Comparison of ENCODE assay signal across 8 mouse cellular contexts in the genomic region with DNA sequence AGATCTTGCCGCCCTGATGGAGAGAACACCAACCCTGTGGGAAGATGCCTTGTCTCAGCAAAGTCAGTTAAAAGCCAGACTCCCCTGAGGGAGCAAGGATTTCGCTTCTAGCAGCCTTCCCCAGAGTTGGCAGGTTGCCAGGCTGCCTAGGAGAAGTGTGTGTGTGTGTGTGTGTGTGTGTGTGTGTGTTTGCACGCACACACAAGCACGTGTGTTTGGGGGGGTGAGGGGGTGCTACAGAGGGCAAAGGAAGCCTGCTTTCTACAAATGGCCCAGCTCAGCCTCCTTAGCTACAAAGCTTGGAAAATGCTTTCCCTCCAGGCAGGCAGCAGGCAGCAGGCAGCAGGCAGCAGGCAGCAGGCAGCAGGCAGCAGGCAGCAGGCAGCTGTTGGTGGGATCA. TPM values are rescaled to one million over a fixed set of nuclear protein-coding genes. Genes with fewer than 3 reads are reported as not detected.
DNase-seq lines count a peak whose midpoint lies in the region; ATAC-seq and TF ChIP-seq lines count a peak whose summit lies in the region.

No protein-coding gene starts in this region.

- peak; percentile 63 to 65 for DNase-seq in layer of hippocampus, postnatal 10 days (ENCODE audit: low spot score in 2 of 2)
- no peak for DNase-seq in layer of hippocampus, postnatal 14 days (ENCODE audit: low spot score in 2 of 2)
- DNase-seq in T-cell, adult 2 months (ENCODE audit: low spot score), result peak; percentile 50
- peak; percentile 83 for DNase-seq in intestine, embryonic 14.5 days (ENCODE audit: low spot score)
- peak; percentile 74 for DNase-seq in liver, postnatal 0 days
- peak; percentile 89 for DNase-seq in retina, postnatal 1 day
- DNase-seq in layer of hippocampus, adult 18-20 months (ENCODE audit: low spot score in 2 of 2), result no peak

- H3K9ac ChIP-seq in intestine, embryonic 14.5 days (ENCODE audit: low read length), result no peak overlapping the region
- 0 out of 2 replicates have a peak overlapping the region, but pooled peaks have one; percentile 6 for H3K9ac ChIP-seq in liver, postnatal 0 days (replicated peaks)

- 7% methylated on average over 4 of the region's 4 CpGs for WGBS in intestine, embryonic 14.5 days
- WGBS in liver, postnatal 0 days (ENCODE audit: insufficient replicate concordance), result 4% methylated on average over 4 of the region's 4 CpGs

- no peaks in the 10 kb centered on the region for H3K27me3 ChIP-seq in intestine, embryonic 14.5 days (replicated peaks; ENCODE audit: control insufficient read depth, insufficient read depth, low read length)
- peaks cover 4% of the 10 kb centered on the region; the same call in 1 of the 2 replicates for H3K27me3 ChIP-seq in liver, postnatal 0 days (ENCODE audit: insufficient read depth, low read length)

- peak overlapping the region; percentile 35 for H3K27ac ChIP-seq in embryonic fibroblast, embryonic 13.5 days (ENCODE audit: insufficient read depth, low read length)
- H3K27ac ChIP-seq in intestine, embryonic 14.5 days (ENCODE audit: low read depth), result peak overlapping the region; percentile 77
- H3K27ac ChIP-seq in liver, postnatal 0 days (ENCODE audit: low read depth), result peak overlapping the region; percentile 63

- no peak for TF ChIP-seq EP300 in liver, postnatal 0 days (IDR thresholded peaks at IDR 0.05; ENCODE audit: low read depth)

- H3K9me3 ChIP-seq in intestine, embryonic 14.5 days (ENCODE audit: control insufficient read depth, low read length), result no peaks in the 10 kb centered on the region
- H3K9me3 ChIP-seq in liver, postnatal 0 days (ENCODE audit: low read length), result no peaks in the 10 kb centered on the region

- no peak for TF ChIP-seq POLR2A in embryonic fibroblast, embryonic 13.5 days (IDR thresholded peaks at IDR 0.05; ENCODE audit: low read depth, low read length)

- ATAC-seq in intestine, embryonic 14.5 days (replicated peaks; ENCODE audit: low FRiP score, low TSS enrichment, low read depth), result peak; percentile 8; the same call in 1 of the 2 replicates
- no peak for ATAC-seq in liver, postnatal 0 days

- H3K36me3 ChIP-seq in intestine, embryonic 14.5 days (ENCODE audit: control insufficient read depth, insufficient read depth, low read length), result no peaks in the 10 kb centered on the region
- H3K36me3 ChIP-seq in liver, postnatal 0 days (replicated peaks; ENCODE audit: insufficient read depth, low read length), result no peaks in the 10 kb centered on the region

- peaks cover 22% of the 10 kb centered on the region for H3K4me1 ChIP-seq in embryonic fibroblast, embryonic 13.5 days (ENCODE audit: control insufficient read depth, insufficient read depth, low read length)
- peaks cover 85% of the 10 kb centered on the region for H3K4me1 ChIP-seq in intestine, embryonic 14.5 days (replicated peaks; ENCODE audit: control insufficient read depth, insufficient read depth, low read length)
- peaks cover 75% of the 10 kb centered on the region for H3K4me1 ChIP-seq in liver, postnatal 0 days (ENCODE audit: insufficient read depth)

- peak overlapping the region; percentile 28 for H3K4me2 ChIP-seq in intestine, embryonic 14.5 days (ENCODE audit: low read length)
- peak overlapping the region; percentile 24 for H3K4me2 ChIP-seq in liver, postnatal 0 days (ENCODE audit: low read depth, low read length)

- no peak overlapping the region for H3K4me3 ChIP-seq in embryonic fibroblast, embryonic 13.5 days (ENCODE audit: insufficient read depth, low read length)
- no peak overlapping the region for H3K4me3 ChIP-seq in intestine, embryonic 14.5 days (ENCODE audit: low read depth, low read length)
- H3K4me3 ChIP-seq in liver, postnatal 0 days (ENCODE audit: low read depth, low read length), result no peak overlapping the region

- no peak for TF ChIP-seq CTCF in embryonic fibroblast, embryonic 13.5 days (IDR thresholded peaks at IDR 0.05; ENCODE audit: borderline replicate concordance, insufficient read depth, low read length)
- TF ChIP-seq CTCF in liver, postnatal 0 days (IDR thresholded peaks at IDR 0.05; ENCODE audit: low read depth), result no peak

RNA-seq across cellular contexts. Expression of a gene that starts 6.4 kb away (rescaled TPM):
- total RNA-seq in layer of hippocampus, postnatal 10 days (2021), result 100 to 1,000 TPM; 182 to 199 TPM
- total RNA-seq in layer of hippocampus, postnatal 14 days (2021), result 100 to 1,000 TPM in 1 of 2 experiments, 10 to 100 TPM in 1; 98.6 to 105 TPM
- polyA plus RNA-seq in embryonic fibroblast, embryonic 13.5 days (2011; ENCODE audit: insufficient read length, low read depth, missing spikeins), result 14.1 and 19.4 TPM in 2 replicates
- polyA plus RNA-seq in intestine, embryonic 14.5 days (2014; fragmentation: Nextera tagmentation; extraction: Ambion mirVana), result 5.1 and 5.6 TPM in 2 replicates
- polyA plus RNA-seq in liver, postnatal 0 days (2015; fragmentation: Nextera tagmentation; extraction: Ambion mirVana), result 0.91 and 1.1 TPM in 2 replicates
- 10 to 100 TPM; 31.7 to 31.9 TPM for total RNA-seq in layer of hippocampus, adult 18-20 months (2021)

Comparison
In these comparisons a context has a peak if more than half of its experiments do, and no peak if none do; other contexts are left out.
1. DNase-seq: peak in layer of hippocampus, postnatal 10 days (2 of 2), T-cell, adult 2 months (single experiment), intestine, embryonic 14.5 days (single experiment), liver, postnatal 0 days (single experiment) and retina, postnatal 1 day (single experiment); none in layer of hippocampus, postnatal 14 days (0 of 2) and layer of hippocampus, adult 18-20 months (0 of 2).
2. Peak in every context shown above with its lines, with median percentiles within 50 percentile points of each other: H3K27ac ChIP-seq.